Mouse (Mus musculus) ES-E14 (cell line): Measurements from ENCODE around the gene Sfrp4.

Experiments
- CHD2 ChIP-seq: IDR thresholded peaks from 2 replicates; pipeline ENCODE4 v1.6.1; 2014; ENCODE audit warnings: mild to moderate bottlenecking, low read depth, low read length, inconsistent platforms
- HCFC1 ChIP-seq: IDR thresholded peaks from 2 replicates; pipeline ENCODE4 v1.6.1; 2012; ENCODE audit warnings: low read length, inconsistent platforms, borderline replicate concordance; ENCODE audit not compliant: insufficient read depth
- ZC3H11A ChIP-seq: IDR thresholded peaks from 2 replicates; pipeline ENCODE4 v1.6.1; 2012; ENCODE audit warnings: low read depth, mild to moderate bottlenecking, inconsistent platforms, low read length, borderline replicate concordance
- ZNF384 ChIP-seq: IDR thresholded peaks from 2 replicates; pipeline ENCODE4 v1.6.1; 2012; ENCODE audit warnings: low read depth, low read length, inconsistent platforms

- TF ChIP-seq CHD2 (no peak), HCFC1 (no peak), ZC3H11A (no peak), ZNF384 (no peak)
These were observed 10.6 kb upstream of the Sfrp4 start for GRCm38 (mm10) chr13:19612348-19612747.
